Mouse (Mus musculus) CH12.LX (cell line): ENCODE measurements at regions not wholly inside any gene's neighbourhood (a gene's known extent, or its start where the extent isn't known, plus 50 kb on each side); places are given as distances from the start of the nearest gene placed in this dataset.

ENCODE experiments used
- DNase-seq: peaks from one replicate; pipeline ENCODE4 v3.0.0-alpha.2; 2013; ENCODE audit errors: extremely low read depth
- H3K27ac ChIP-seq: 2 replicates; pipeline ENCODE4 v1.5.1; 2012; ENCODE audit warnings: low read depth, mild to moderate bottlenecking, control low read depth, moderate library complexity; ENCODE audit not compliant: insufficient read depth
- H3K27me3 ChIP-seq: replicated peaks from 2 replicates; pipeline ENCODE3; 2012; ENCODE audit warnings: inconsistent platforms
- H3K36me3 ChIP-seq, 2 experiments: replicated peaks in 1 of 2; 2 replicates each; pipeline versions ENCODE3 to v1.6.1; 2012; ENCODE audit warnings: inconsistent platforms in 1 of 2, low read length in 1 of 2, mild to moderate bottlenecking in 1 of 2, mixed read lengths in 1 of 2, moderate library complexity in 1 of 2; ENCODE audit not compliant: control insufficient read depth in 1 of 2, insufficient read depth in 1 of 2
- H3K4me1 ChIP-seq, 2 experiments: 2 replicates each; pipeline ENCODE4 v1.6.1; 2012; ENCODE audit warnings: inconsistent platforms in 1 of 2, moderate library complexity in 1 of 2; ENCODE audit not compliant: insufficient read depth in 2 of 2, control insufficient read depth in 1 of 2
- H3K4me2 ChIP-seq: 2 replicates; pipeline ENCODE4 v1.6.1; 2012; ENCODE audit warnings: low read depth, mild to moderate bottlenecking, control low read depth; ENCODE audit not compliant: poor library complexity, insufficient read depth, severe bottlenecking
- H3K4me3 ChIP-seq, 3 experiments: fragments of 150-350 bp in 1 of 3; sonication (generic) in 1 of 3; replicated peaks in 1 of 3; 2 replicates each; pipeline versions ENCODE3 to v1.5.1; 2011 to 2012; ENCODE audit warnings: low read depth in 2 of 3, low read length in 2 of 3, mild to moderate bottlenecking in 2 of 3, moderate library complexity in 2 of 3, control low read depth in 1 of 3, improper control_type of control experiment in 1 of 3, inconsistent platforms in 1 of 3, mixed read lengths in 1 of 3; ENCODE audit not compliant: poor library complexity in 1 of 3
- H3K79me2 ChIP-seq: replicated peaks from 2 replicates; pipeline ENCODE4 v1.6.1; 2012; ENCODE audit warnings: mild to moderate bottlenecking, moderate library complexity; ENCODE audit not compliant: control insufficient read depth, poor library complexity, insufficient read depth, severe bottlenecking; ENCODE audit errors: extremely low read depth
- H3K9ac ChIP-seq: 2 replicates; pipeline ENCODE4 v1.6.1; 2012; ENCODE audit warnings: low read depth, mild to moderate bottlenecking, control low read depth, moderate library complexity; ENCODE audit not compliant: insufficient read depth
- H3K9me3 ChIP-seq: replicated peaks from 2 replicates; pipeline ENCODE3; 2012; ENCODE audit warnings: low read length, inconsistent platforms, mixed read lengths
- CHD2 ChIP-seq: IDR thresholded peaks from 2 replicates; pipeline ENCODE4 v1.6.1; 2011; ENCODE audit warnings: low read length, improper control_type of control experiment
- CTCF ChIP-seq, 2 experiments: IDR thresholded peaks in 1 of 2; conservative IDR thresholded peaks in 1 of 2; 2 replicates each; pipeline ENCODE4 v1.5.1; 2011 to 2012; ENCODE audit warnings: low read depth in 2 of 2, low read length in 2 of 2, improper control_type of control experiment in 1 of 2, inconsistent platforms in 1 of 2, mild to moderate bottlenecking in 1 of 2, moderate library complexity in 1 of 2
- ELF1 ChIP-seq: IDR thresholded peaks from 2 replicates; pipeline ENCODE4 v1.6.1; 2014; ENCODE audit warnings: low read depth, mild to moderate bottlenecking, inconsistent platforms, low read length, improper control_type of control experiment
- EP300 ChIP-seq: IDR thresholded peaks from 2 replicates; pipeline ENCODE4 v1.6.1; 2011; ENCODE audit warnings: low read length, improper control_type of control experiment
- ETS1 ChIP-seq: conservative IDR thresholded peaks from 2 replicates; pipeline ENCODE4 v1.6.1; 2012; ENCODE audit warnings: low read depth, mild to moderate bottlenecking, inconsistent platforms, low read length, improper control_type of control experiment, moderate library complexity
- IRF4 ChIP-seq: IDR thresholded peaks from 2 replicates; pipeline ENCODE4 v1.6.1; 2014; ENCODE audit warnings: low read depth, mild to moderate bottlenecking, inconsistent platforms, low read length, improper control_type of control experiment
- JUN ChIP-seq: IDR thresholded peaks from 2 replicates; pipeline ENCODE4 v1.6.1; 2011; ENCODE audit warnings: low read depth, mild to moderate bottlenecking, low read length, improper control_type of control experiment, moderate library complexity; ENCODE audit not compliant: insufficient read depth
- MAX ChIP-seq: IDR thresholded peaks from 2 replicates; pipeline ENCODE4 v1.6.1; 2011; ENCODE audit warnings: low read length, improper control_type of control experiment
- MAZ ChIP-seq: IDR thresholded peaks from 2 replicates; pipeline ENCODE4 v1.6.1; 2012; ENCODE audit warnings: low read depth, mild to moderate bottlenecking, inconsistent platforms, low read length, improper control_type of control experiment, moderate library complexity
- MEF2A ChIP-seq: IDR thresholded peaks from 2 replicates; pipeline ENCODE4 v1.6.1; 2014; ENCODE audit warnings: low read depth, mild to moderate bottlenecking, inconsistent platforms, low read length, improper control_type of control experiment, borderline replicate concordance
- NELFE ChIP-seq: IDR thresholded peaks from 2 replicates; pipeline ENCODE4 v1.6.1; 2011; ENCODE audit warnings: low read depth, low read length, improper control_type of control experiment
- NRF1 ChIP-seq: IDR thresholded peaks from 2 replicates; pipeline ENCODE4 v1.6.1; 2014; ENCODE audit warnings: low read depth, mild to moderate bottlenecking, inconsistent platforms, low read length, improper control_type of control experiment, moderate library complexity
- PAX5 ChIP-seq: IDR thresholded peaks from 2 replicates; pipeline ENCODE4 v1.6.1; 2012; ENCODE audit warnings: low read length, inconsistent platforms, mixed read lengths
- POLR2A ChIP-seq: IDR thresholded peaks from 2 replicates; pipeline ENCODE4 v1.6.1; 2011; ENCODE audit warnings: low read depth, mild to moderate bottlenecking, improper control_type of control experiment, low read length
- POLR2AphosphoS2 ChIP-seq: IDR thresholded peaks from 2 replicates; pipeline ENCODE4 v1.6.1; 2011; ENCODE audit warnings: low read depth, low read length, improper control_type of control experiment
- USF1 ChIP-seq: IDR thresholded peaks from 2 replicates; pipeline ENCODE4 v1.6.1; 2014; ENCODE audit warnings: low read depth, mild to moderate bottlenecking, inconsistent platforms, low read length, improper control_type of control experiment
- USF2 ChIP-seq: conservative IDR thresholded peaks from 2 replicates; pipeline ENCODE4 v1.6.1; 2011; ENCODE audit warnings: low read depth, low read length, improper control_type of control experiment
- dilution Hi-C: fragments of 300-500 bp; cut with MboI; formaldehyde crosslinking; loops from 2 replicates; pipeline ENCODE4 v1.14.3; 2020; ENCODE audit warnings: low sequenced_read_pairs; ENCODE audit not compliant: extremely low pct_unique_long_range_greater_than_20kb, extremely low pct_ligation_motif_present
- in situ Hi-C: fragments of 300-500 bp; cut with MboI; formaldehyde crosslinking; loops from 3 replicates; pipeline ENCODE4 v1.14.3; 2019; ENCODE audit warnings: low sequenced_read_pairs, low pct_ligation_motif_present, low pct_unique_long_range_greater_than_20kb, mixed read lengths

DNA sequence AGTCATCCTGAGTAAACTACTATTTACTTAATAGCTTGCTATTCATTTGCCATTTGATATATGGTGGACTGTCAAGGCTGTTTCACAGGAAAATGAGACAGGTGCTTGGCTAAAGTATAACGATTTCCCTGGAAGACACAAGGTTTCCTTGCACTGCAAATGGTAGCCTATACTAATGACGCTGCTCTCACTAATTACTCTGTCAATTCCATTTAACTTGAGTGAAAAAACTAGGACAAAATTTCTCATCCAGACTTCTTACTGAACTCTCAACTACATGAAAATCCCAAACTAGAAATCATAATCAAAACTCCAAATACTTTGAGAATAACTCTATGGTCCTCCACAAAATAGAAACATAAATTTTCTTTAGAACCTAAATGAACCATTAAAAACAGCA is 609.5 kb downstream of the Rapgef2 start:
- no peaks in the 10 kb centered on the region for H3K36me3 ChIP-seq
- no peak for TF ChIP-seq NRF1
- no peak for TF ChIP-seq CTCF (conservative IDR thresholded peaks at IDR 0.05 in 1 of 2, IDR thresholded peaks at IDR 0.05 in 1 of 2; ENCODE audit: low read depth in 2 of 2, low read length in 2 of 2)
- no peak for TF ChIP-seq EP300
- TF ChIP-seq ELF1: no peak
- no peak for TF ChIP-seq PAX5
- no peak for TF ChIP-seq MAX
- TF ChIP-seq MAZ: no peak
- no peak for TF ChIP-seq MEF2A
- no peak for TF ChIP-seq ETS1
- TF ChIP-seq USF2: no peak
- no peak for TF ChIP-seq NELFE
- no peak for TF ChIP-seq CHD2
- no peaks in the 10 kb centered on the region for H3K4me1 ChIP-seq
- no peaks in the 10 kb centered on the region for H3K79me2 ChIP-seq
- H3K27me3 ChIP-seq: no peaks in the 10 kb centered on the region
- no peak for DNase-seq
- no peak overlapping the region for H3K9ac ChIP-seq
- in situ Hi-C loops: no loop called here
- dilution Hi-C loops: no loop called here
- no peak overlapping the region for H3K4me2 ChIP-seq
- no peak overlapping the region for H3K27ac ChIP-seq
- peaks cover 33% of the 10 kb centered on the region for H3K9me3 ChIP-seq
- H3K4me3 ChIP-seq: no peak overlapping the region

DNA sequence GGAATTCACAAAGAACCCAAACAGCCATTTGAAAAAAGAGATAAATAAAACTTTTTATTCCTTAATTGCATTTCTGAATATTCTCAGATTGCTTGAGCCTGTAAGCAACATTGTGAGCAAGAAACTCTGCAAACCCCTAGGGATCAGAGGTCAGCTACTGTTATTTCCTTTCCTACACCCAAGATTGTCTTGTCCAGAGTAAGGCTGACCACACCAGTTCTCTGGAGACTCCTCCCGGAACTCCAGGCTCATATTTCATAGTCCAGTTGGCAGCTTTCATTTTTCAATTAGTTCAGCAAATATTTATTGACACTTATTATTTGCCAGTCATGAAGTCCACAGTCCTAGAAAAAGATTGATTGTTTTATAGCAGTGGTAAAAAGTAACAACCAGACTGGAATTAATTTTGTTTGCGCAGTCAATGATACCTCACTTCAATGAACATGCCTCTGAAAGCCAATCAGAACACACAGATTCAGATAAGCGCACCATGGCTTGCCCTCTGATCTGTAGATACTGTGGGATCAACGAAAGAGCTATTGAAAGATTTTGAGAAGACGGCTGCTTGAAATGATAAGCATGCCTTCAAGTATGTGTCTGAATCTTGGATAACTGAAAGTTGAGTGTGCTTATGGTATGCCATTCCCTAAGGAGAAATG is 611.7 kb downstream of the Rapgef2 start:
- dilution Hi-C loops (no loop called here), in situ Hi-C loops (no loop called here)
- Histone ChIP-seq H3K27ac (no peak overlapping the region), H3K36me3 (no peaks in the 10 kb centered on the region), H3K79me2 (no peaks in the 10 kb centered on the region), H3K4me3 (no peak overlapping the region), H3K4me1 (no peaks in the 10 kb centered on the region), H3K9ac (no peak overlapping the region), H3K27me3 (no peaks in the 10 kb centered on the region), H3K9me3 (peaks cover 26% of the 10 kb centered on the region), H3K4me2 (no peak overlapping the region)
- no peak for DNase-seq
- TF ChIP-seq USF1 (no peak), POLR2AphosphoS2 (no peak), NELFE (no peak), JUN (no peak), IRF4 (no peak), POLR2A (no peak)
